Mouse (Mus musculus) neural tube, embryonic 15.5 days (tissue): ENCODE measurements at regions not wholly inside any gene's neighbourhood (a gene's known extent, or its start where the extent isn't known, plus 50 kb on each side); places are given as distances from the start of the nearest gene placed in this dataset.

ENCODE experiments used
- ATAC-seq: fragments of 200-750 bp; cut with Nextera tagmentation; 2 replicates; pipeline ENCODE4 v1.8.0; 2017; ENCODE audit warnings: mild to moderate bottlenecking, moderate TSS enrichment, moderate library complexity; ENCODE audit not compliant: low FRiP score
- H3K27ac ChIP-seq: fragments of 300-500 bp; sonication (generic); replicated peaks from 2 replicates; pipeline ENCODE4 v1.5.1; 2015; ENCODE audit warnings: mild to moderate bottlenecking, inconsistent platforms
- H3K27me3 ChIP-seq: fragments of 300-500 bp; sonication (generic); replicated peaks from 2 replicates; pipeline ENCODE4 v1.6.1; 2015; ENCODE audit warnings: inconsistent platforms
- H3K36me3 ChIP-seq: fragments of 300-500 bp; sonication (generic); 2 replicates; pipeline ENCODE4 v1.6.1; 2015; ENCODE audit warnings: inconsistent platforms
- H3K4me1 ChIP-seq: fragments of 300-500 bp; sonication (generic); 2 replicates; pipeline ENCODE4 v1.6.1; 2015; ENCODE audit warnings: inconsistent platforms
- H3K4me2 ChIP-seq: fragments of 300-500 bp; sonication (generic); 2 replicates; pipeline ENCODE4 v1.6.1; 2015; ENCODE audit warnings: inconsistent platforms, mild to moderate bottlenecking, moderate library complexity
- H3K4me3 ChIP-seq: fragments of 300-500 bp; sonication (generic); replicated peaks from 2 replicates; pipeline ENCODE4 v1.5.1; 2015; ENCODE audit warnings: mild to moderate bottlenecking, inconsistent platforms
- H3K9ac ChIP-seq: fragments of 300-500 bp; sonication (generic); replicated peaks from 2 replicates; pipeline ENCODE4 v1.6.1; 2015; ENCODE audit warnings: mild to moderate bottlenecking, inconsistent platforms
- H3K9me3 ChIP-seq: fragments of 300-500 bp; sonication (generic); replicated peaks from 2 replicates; pipeline ENCODE4 v1.6.1; 2016; ENCODE audit warnings: inconsistent platforms
- WGBS: fragments of 180-500 bp; shearing (Covaris S2); methylation state at CpG from one replicate; pipeline ENCODE4 v1.1.7; 2015; ENCODE audit warnings: mixed read lengths; 5-methylcytosine and 5-hydroxymethylcytosine counted together

DNA sequence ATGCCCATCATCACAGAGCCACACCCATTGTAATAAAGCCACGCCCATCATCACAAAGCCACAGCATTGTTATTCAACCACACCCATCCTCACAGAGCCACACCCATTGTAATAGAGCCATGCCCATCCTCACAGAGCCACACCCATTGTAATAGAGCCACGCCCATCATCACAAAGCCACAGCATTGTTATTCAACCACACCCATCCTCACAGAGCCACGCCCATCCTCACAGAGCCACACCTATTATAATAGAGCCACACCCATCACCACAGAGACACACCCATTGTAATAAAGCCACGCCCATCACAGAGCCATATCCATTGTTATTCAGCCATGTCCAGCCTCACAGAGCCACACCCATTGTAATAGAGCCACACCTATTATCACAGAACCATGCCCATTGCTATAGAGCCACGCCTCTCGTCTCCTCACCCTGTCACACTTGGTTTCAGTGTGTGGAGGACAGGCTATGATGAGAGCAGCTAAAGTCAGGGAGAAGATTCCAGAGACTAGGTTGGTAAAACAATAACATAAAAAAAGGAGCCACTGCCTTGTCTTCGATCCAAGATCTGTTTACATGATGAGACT lies 85.6 kb downstream of the Gxylt1 start:
- 91% methylated on average over 7 of the region's 7 CpGs for WGBS
- ATAC-seq: no peak
- H3K4me3 ChIP-seq: no peak overlapping the region
- H3K36me3 ChIP-seq: no peaks in the 10 kb centered on the region
- no peak overlapping the region for H3K27ac ChIP-seq
- H3K9ac ChIP-seq: no peak overlapping the region
- H3K9me3 ChIP-seq: no peaks in the 10 kb centered on the region
- H3K27me3 ChIP-seq: no peaks in the 10 kb centered on the region
- H3K4me1 ChIP-seq: peaks cover 16% of the 10 kb centered on the region; the same call in 1 of the 2 replicates
- no peak overlapping the region for H3K4me2 ChIP-seq

DNA sequence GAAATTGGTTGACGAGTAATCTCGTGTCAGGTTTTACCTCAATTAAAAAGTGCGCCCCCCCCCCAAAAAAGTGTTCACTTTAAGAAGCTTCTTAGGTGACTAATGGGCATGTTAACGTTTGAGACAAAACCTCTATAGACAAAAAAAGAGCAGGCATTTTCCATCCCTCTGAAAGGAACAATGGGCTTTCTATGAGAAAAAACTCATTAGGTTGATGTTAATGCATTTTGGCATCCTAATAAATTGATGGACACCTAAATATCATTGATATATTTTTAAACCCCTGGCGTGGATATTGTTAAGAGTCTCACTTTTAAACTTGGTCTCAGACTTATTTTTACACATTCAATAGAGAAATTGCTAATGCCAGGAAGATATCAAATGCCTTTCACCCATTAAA lies 98.8 kb downstream of the Gxylt1 start:
- Histone ChIP-seq H3K27ac (no peak overlapping the region), H3K9ac (no peak overlapping the region), H3K9me3 (peaks cover 3% of the 10 kb centered on the region; the same call in 1 of the 2 replicates), H3K36me3 (no peaks in the 10 kb centered on the region), H3K4me2 (no peak overlapping the region), H3K4me3 (no peak overlapping the region), H3K4me1 (no peaks in the 10 kb centered on the region), H3K27me3 (no peaks in the 10 kb centered on the region)
- ATAC-seq: no peak
- WGBS: 83% methylated on average over 5 of the region's 5 CpGs

DNA sequence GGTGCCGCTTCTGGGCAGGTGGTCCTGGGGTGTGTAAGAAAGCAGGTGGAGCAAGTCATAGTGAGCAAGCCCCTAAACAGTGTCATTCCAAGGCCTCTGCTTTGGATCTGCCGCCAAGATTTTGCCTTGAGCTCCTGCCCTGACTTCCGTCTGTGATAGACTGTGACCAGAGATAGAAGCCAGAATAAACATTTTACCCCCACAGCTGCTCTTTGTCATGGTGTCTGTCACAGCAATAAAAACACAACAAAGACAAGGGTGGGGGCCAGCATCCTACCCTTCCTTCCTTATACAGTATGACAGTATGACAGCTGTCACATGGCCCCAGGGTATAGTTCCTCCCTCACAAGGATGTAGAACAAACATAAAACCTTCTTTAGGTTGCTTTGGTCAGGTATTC lies 106.2 kb downstream of the Gxylt1 start:
- no peaks in the 10 kb centered on the region for H3K4me1 ChIP-seq
- whole genome bisulfite sequencing: 72% methylated on average over 3 of the region's 3 CpGs
- H3K27ac ChIP-seq: no peak overlapping the region
- H3K4me2 ChIP-seq: no peak overlapping the region
- H3K9ac ChIP-seq: no peak overlapping the region
- no peaks in the 10 kb centered on the region for H3K27me3 ChIP-seq
- H3K36me3 ChIP-seq: no peaks in the 10 kb centered on the region
- no peak for ATAC-seq
- no peak overlapping the region for H3K4me3 ChIP-seq
- H3K9me3 ChIP-seq: no peaks in the 10 kb centered on the region

DNA sequence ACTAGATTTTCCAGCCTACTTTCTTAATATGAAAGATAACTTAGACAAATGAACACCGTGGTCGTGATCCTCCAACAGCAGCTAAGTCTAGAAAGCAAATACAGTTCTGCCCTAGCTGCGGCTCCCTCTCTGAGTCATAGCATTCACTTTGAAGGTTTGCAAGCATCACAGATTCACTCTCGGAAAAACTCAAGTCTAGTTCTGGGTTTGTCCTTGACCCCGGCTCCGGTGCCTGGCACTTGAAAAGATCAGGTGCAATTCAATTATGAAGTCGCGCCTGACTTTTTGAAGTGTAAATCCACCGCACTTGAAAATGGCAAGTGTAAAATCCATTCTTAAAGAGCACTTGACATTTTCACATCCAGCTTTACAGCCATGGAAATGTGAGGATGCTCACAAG lies 107.5 kb downstream of the Gxylt1 start:
- Histone ChIP-seq H3K9ac (no peak overlapping the region), H3K9me3 (no peaks in the 10 kb centered on the region), H3K36me3 (no peaks in the 10 kb centered on the region), H3K27ac (no peak overlapping the region), H3K4me3 (no peak overlapping the region), H3K27me3 (no peaks in the 10 kb centered on the region), H3K4me1 (peaks cover under 1% of the 10 kb centered on the region), H3K4me2 (no peak overlapping the region)
- no peak for ATAC-seq
- 91% methylated on average over 9 of the region's 9 CpGs for WGBS

DNA sequence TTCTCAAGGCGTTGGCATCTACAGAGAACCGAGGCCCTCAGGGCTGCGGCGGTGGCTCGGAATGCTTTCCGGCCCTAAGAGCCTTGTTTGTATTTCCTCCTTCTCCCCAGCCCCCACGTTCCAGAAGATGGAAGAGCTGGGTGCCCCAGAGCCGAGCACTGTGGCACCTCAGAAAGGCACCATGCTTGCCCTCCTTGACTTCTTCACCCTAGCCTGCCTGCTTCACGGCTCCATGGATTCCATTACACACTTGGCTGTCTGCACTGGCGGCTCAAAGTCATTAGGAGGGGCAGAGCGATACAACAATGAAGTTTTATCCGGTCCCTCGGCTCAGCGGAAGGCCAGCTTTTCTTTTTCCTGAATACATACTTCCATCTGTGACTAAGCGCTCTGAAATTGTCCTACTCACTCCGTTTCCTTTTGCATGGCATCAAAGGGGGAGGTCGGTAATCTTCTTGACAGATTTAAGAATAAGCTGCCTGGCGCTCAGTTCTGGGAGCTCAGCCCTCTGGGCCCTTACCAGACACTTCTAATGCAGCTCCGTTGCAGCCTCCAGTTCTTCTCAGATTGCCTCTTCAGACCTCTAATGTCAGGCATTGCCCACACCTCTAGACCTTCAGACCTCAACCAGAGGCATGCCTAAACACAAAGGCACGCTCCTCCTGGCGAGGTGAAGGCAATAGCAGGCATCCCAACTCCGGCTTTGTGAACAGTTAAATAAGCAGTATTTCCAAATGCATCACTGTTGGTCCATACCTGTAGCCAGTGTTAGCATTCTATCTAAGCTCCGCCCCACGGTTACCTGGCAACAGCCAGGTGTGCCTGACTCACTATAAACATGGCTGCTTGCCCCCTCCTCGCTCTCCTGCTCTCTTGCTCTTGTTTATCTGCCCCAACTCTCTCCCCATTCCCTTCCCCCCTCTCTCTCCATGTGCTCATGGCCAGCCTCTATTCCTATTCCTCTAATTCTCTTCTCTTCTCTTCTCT lies 112.8 kb downstream of the Gxylt1 start:
- ATAC-seq: no peak
- peaks cover 11% of the 10 kb centered on the region for H3K4me1 ChIP-seq
- H3K27me3 ChIP-seq: no peaks in the 10 kb centered on the region
- H3K9me3 ChIP-seq: no peaks in the 10 kb centered on the region
- H3K27ac ChIP-seq: 0 out of 2 replicates have a peak overlapping the region, but pooled peaks have one; percentile 23
- H3K9ac ChIP-seq: no peak overlapping the region
- H3K36me3 ChIP-seq: no peaks in the 10 kb centered on the region
- H3K4me3 ChIP-seq: no peak overlapping the region
- 53% methylated on average over 25 of the region's 25 CpGs for WGBS
- peak overlapping the region; percentile 22; the same call in 1 of the 2 replicates for H3K4me2 ChIP-seq

DNA sequence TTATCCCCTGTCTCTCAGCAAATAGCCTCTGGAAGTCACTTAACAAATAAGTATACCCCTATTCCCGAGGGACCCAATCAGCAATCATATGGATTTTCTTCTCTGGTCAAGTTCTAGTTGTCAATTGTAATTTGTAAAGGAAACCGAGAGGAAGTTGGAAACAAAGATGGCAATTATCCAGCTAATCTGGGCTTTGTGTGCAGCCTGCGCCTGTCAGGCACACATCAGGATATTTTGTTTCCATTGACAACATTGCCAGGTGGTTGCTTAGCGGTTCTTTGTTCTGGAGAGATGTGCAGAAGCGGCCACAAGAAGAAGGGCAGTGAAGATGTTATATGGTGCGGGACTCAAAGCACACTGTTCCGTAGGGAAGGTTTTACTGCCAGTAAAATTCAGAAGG lies 113.7 kb downstream of the Gxylt1 start:
- no peaks in the 10 kb centered on the region for H3K27me3 ChIP-seq
- no peak overlapping the region for H3K9ac ChIP-seq
- ATAC-seq: no peak
- no peak overlapping the region for H3K4me3 ChIP-seq
- no peaks in the 10 kb centered on the region for H3K36me3 ChIP-seq
- WGBS: 51% methylated on average over 7 of the region's 7 CpGs
- H3K4me1 ChIP-seq: peaks cover 11% of the 10 kb centered on the region
- no peak overlapping the region for H3K27ac ChIP-seq
- no peaks in the 10 kb centered on the region for H3K9me3 ChIP-seq
- H3K4me2 ChIP-seq: no peak overlapping the region

DNA sequence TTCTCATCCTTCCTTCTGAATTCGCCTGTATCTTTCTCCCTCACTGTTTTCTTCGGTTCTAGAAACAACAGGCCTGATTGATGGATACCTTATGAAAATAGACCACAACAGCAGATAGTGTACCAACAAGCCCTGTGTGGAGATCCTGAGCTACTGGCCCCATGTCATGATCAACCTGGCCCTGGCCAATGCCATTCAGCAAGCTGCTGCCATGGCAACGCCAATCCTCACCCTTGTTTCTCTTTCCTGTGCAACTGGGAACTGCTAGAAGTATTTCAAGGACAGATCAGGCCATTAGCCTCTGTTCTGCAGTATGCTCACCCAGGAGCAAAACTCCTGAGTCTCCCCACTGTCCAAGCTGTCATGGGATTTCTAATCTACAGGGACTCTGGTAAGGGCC lies 119.2 kb downstream of the Gxylt1 start:
- Histone ChIP-seq H3K27ac (no peak overlapping the region), H3K9me3 (no peaks in the 10 kb centered on the region)
- no peak for ATAC-seq

DNA sequence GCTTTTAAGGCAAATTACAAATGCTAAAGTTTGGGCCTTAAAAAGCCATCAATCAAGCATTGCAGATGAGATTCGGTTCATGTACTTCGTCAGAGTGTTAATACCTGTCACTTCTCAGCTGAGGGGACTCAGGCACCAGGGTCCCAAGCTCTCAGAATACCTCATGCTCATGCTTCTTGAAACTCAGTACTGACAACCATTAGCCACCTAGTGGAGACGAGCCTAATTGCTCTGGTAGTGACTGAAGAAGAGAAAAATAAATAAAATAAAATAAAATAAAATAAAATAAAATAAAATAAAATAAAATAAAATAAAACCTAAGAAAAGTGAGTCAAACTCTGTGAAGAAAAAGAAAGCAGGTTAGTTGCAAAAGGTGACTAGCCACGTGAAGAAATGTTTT lies 121.0 kb downstream of the Gxylt1 start:
- Histone ChIP-seq H3K9me3 (no peaks in the 10 kb centered on the region), H3K27ac (no peak overlapping the region), H3K27me3 (no peaks in the 10 kb centered on the region), H3K36me3 (no peaks in the 10 kb centered on the region), H3K4me1 (peaks cover 3% of the 10 kb centered on the region; the same call in 1 of the 2 replicates), H3K4me3 (no peak overlapping the region), H3K4me2 (no peak overlapping the region), H3K9ac (no peak overlapping the region)
- ATAC-seq: no peak
- 59% methylated on average over 4 of the region's 4 CpGs for WGBS

More for the DNA sequence above, 119.2 kb downstream of the Gxylt1 start:
- Histone ChIP-seq H3K27me3 (no peaks in the 10 kb centered on the region), H3K9ac (no peak overlapping the region), H3K4me3 (no peak overlapping the region), H3K4me2 (no peak overlapping the region), H3K36me3 (no peaks in the 10 kb centered on the region), H3K4me1 (peaks cover 3% of the 10 kb centered on the region; the same call in 1 of the 2 replicates)
- 70% methylated on average over 3 of the region's 3 CpGs for WGBS

DNA sequence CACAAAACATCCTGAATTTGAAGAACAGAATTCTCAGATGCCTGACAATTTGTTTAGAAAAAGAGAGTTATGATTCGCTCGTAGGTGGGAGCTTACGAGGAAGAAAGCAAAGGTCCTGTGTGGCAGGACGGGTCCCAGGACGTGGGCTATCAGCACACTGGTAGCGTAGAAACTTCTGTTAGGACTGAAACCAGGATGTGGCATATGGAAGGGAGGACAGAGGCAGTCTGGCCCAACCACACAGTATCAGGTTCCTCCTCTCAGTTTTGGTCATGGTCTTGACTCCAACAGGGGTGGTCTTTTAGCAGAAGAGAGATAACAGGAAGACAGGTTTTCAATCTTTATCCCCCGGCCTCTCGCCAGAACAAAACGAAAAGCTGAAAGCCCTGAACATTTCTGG lies 130.1 kb downstream of the Gxylt1 start:
- Histone ChIP-seq H3K4me3 (no peak overlapping the region), H3K36me3 (no peaks in the 10 kb centered on the region), H3K4me2 (no peak overlapping the region), H3K4me1 (no peaks in the 10 kb centered on the region), H3K27me3 (no peaks in the 10 kb centered on the region), H3K9ac (no peak overlapping the region), H3K9me3 (no peaks in the 10 kb centered on the region), H3K27ac (no peak overlapping the region)
- ATAC-seq: no peak
- 90% methylated on average over 9 of the region's 9 CpGs for WGBS

DNA sequence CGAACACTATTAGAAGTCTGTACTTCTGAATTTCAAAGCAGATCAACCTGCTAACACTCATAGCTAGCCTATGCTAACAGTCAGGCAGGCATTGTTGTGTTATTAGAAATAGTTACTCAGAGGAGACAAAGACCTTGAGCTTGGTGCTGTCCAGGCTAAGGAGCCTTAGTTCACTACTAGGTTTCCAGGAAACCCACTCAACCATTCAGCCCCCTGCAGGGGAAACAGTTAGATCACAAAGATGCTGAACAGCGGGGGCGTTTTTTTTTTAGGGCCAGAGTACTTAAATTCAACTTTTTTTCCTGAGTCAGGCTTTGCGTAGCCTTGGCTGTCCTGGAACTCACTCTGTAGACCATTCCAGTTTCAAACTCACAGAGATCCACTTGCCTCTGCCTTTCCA lies 130.7 kb downstream of the Gxylt1 start:
- 57% methylated on average over 4 of the region's 4 CpGs for WGBS
- Histone ChIP-seq H3K4me1 (no peaks in the 10 kb centered on the region), H3K9me3 (no peaks in the 10 kb centered on the region), H3K27me3 (no peaks in the 10 kb centered on the region), H3K4me2 (no peak overlapping the region), H3K36me3 (no peaks in the 10 kb centered on the region), H3K27ac (no peak overlapping the region), H3K9ac (no peak overlapping the region), H3K4me3 (no peak overlapping the region)
- no peak for ATAC-seq

DNA sequence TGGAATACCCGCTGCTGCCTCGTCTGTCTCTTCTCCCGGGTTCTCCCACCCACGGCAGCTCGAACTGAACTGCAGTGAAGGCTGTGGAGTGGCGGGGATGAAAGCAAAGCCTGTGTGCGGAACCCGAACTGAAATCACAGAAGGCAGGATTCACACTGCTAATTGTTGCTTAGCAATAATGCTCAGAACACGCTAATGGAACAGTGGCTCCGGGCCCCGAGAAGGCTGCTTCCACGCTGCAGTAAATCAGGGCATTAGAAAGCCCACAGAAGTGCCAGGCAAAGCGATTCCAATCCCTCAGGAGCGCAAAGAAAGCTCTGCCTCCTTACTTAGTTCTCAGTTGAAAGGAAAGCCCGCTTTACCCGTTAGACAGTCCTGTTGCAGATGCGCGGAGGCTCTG lies 141.6 kb downstream of the Gxylt1 start:
- Histone ChIP-seq H3K27me3 (no peaks in the 10 kb centered on the region), H3K9me3 (no peaks in the 10 kb centered on the region), H3K4me1 (peaks cover 9% of the 10 kb centered on the region), H3K9ac (peak overlapping the region; percentile 36; the same call in 1 of the 2 replicates), H3K4me2 (peak overlapping the region; percentile 56), H3K4me3 (peak overlapping the region; percentile 29), H3K36me3 (no peaks in the 10 kb centered on the region), H3K27ac (peak overlapping the region; percentile 64)
- peak; percentile 66 for ATAC-seq
- WGBS: 24% methylated on average over 18 of the region's 18 CpGs

DNA sequence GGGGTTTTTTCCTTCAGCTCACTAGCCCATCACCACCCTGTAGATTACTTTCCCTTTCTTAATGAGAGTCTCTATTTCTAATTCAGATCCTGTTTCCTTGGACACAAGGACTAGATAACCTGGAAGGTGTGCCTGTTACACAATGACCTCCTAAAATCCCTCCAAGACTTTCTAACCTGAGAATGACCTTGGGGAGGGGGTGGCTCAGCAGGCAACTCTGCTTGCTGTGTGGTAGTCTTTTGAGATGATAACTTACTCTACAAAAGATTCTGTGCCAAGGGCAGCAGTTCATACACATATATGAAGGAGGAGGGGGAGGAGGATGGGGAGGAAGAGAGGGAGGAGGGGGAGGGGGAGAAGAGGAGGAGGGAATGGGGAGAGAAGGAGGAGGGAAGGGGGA lies 143.9 kb downstream of the Gxylt1 start:
- no peaks in the 10 kb centered on the region for H3K27me3 ChIP-seq
- H3K9ac ChIP-seq: no peak overlapping the region
- H3K27ac ChIP-seq: no peak overlapping the region
- H3K36me3 ChIP-seq: no peaks in the 10 kb centered on the region
- no peak overlapping the region for H3K4me2 ChIP-seq
- ATAC-seq: no peak
- no peaks in the 10 kb centered on the region for H3K9me3 ChIP-seq
- H3K4me3 ChIP-seq: no peak overlapping the region
- H3K4me1 ChIP-seq: peaks cover 9% of the 10 kb centered on the region
